Mouse (Mus musculus) mouse trophoblast stem cell (cell line): ENCODE results near the gene Olfr874.
"Not testable (repeated sequence)": the region's sequence is repeated elsewhere in the genome, so short reads cannot be mapped to it uniquely, and the experiment has no call there.

Experiments
- in situ Hi-C, 2 experiments: fragments of 300-500 bp; cut with MseI, MboI; formaldehyde crosslinking; loops; 2 replicates in 1 of 2; 3 replicates in 1 of 2; pipeline ENCODE4 v1.15.1; 2025

Olfr874 gene

GRCm38 (mm10) chr9:37744806-37745205 lies at the start of gene Olfr874:
Olfr874 (plus strand) TSS chr9:37745106.
- in situ Hi-C loops = no loop called here

DNA sequence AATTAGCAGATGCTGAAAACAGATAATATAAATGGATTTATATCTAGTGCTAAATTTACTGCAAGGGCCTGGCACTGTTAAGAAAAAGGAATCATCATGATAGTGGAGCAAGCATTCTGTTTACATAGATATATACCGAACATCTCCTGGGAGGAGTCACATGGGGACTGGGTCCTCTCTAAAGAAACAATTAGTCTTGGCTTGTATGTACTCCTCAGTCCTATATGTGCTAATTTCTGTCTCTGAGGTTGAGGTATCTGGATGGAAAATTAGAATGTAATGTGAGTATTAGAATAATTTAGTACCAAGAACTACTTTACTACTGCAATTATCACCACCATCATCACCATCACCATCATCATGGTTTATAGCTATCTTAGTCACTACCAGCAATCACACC lies 28.8 kb upstream of the Olfr874 start, which contains the start of gene Olfr160:
Olfr160 (minus strand) TSS at position 101 of the 400 bp plus-strand sequence.
- in situ Hi-C loops = no loop called here

DNA sequence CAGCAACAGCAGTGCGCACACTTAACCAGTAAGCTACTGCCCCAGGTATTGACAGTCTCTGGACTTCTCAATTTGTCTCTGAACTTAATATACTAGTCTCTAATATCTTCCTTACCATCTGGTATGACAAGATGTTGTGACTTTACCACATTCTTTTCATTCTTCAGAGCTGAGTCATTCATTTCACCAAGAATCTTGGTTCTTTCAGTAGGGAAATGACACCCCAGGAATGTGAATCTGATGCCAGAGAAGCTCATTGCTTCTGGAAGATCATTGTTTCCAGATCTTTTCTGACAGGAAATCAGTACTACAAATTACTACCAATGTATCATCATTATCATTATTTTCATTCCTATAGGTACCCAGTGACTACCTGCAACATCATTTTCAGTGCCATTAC lies 10.6 kb upstream of the Olfr874 start:
- in situ Hi-C loops = no loop called here

DNA sequence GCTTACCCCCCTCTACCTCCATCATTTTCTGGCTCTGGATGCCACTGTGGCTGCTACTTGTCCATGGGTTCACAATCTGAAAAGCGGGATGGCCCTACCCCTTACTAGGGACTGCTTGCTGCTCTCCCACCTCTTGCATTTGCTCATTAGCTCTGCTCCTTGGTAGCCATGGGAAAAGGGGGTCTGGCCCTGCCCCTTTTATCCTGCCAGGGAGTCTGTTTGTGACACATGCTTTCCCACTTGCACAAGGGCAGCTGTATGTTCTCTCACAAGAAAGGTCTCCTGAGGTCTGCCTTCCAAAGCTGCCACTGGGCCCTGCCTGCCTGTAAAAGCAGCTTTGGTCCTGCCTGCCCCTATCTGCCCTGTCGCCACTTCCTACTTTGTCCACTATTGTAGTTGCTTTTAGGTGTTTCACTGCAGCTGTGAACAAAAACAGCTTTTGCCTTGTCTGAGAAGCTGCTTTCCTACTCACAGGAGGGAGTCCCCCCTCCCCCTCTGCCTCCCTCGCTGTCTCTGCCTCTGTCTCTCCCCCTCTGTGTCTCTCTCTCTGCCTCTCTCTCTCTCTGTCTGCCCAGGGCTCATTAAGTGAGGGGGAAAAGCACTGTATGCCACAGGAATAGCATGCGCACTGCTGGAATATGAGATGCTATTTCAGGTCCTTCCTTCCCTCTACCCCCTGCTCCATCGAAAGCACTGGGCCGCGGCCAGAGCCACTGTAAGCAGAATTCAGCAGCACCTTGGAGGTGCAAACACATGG lies 5.6 kb downstream of the Olfr874 start:
- in situ Hi-C loops = no loop called here

- in situ Hi-C loops = no loop called here
Observed at GRCm38 (mm10) chr9:37751467-37751866, 6.6 kb downstream of the Olfr874 start.

DNA sequence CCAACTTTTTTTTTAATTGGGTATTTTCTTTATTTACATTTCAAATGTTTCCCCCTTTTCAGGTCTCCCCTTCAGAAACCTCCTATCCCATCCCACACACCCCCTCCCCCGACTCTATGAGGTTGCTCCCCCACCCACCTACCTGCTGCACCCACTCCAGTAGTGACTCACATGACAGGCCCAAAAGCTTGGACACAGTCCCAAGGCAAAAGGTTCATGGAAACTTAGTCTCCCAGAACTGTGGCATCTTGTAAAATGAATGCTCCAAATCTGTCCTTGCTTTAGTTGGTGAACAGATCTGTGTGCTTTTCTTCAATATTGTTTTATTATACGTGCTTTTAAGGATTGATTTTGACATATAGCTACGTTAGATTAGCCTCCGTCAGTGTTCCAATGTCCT lies 7.1 kb downstream of the Olfr874 start:
- in situ Hi-C loops = no loop called here

DNA sequence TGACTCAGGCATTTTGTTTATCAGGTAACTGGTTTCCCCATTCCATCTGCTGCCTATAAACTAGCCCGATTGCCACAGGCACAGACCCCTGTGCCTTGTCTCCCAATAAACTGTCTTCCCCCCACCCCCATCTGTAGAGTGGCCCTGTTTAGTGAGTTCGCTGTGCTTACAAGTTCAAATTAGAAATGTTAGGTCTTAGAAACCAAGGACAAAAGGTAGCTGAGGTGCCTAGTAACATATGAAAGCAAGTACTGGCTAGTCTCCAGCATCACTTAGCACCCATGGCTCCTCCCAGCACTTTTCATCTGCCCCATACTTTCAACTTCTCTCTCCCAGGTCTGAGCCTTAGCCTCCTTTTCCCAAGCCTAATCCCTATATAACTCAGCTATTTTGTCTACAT lies 16.8 kb downstream of the Olfr874 start:
- in situ Hi-C loops = no loop called here

DNA sequence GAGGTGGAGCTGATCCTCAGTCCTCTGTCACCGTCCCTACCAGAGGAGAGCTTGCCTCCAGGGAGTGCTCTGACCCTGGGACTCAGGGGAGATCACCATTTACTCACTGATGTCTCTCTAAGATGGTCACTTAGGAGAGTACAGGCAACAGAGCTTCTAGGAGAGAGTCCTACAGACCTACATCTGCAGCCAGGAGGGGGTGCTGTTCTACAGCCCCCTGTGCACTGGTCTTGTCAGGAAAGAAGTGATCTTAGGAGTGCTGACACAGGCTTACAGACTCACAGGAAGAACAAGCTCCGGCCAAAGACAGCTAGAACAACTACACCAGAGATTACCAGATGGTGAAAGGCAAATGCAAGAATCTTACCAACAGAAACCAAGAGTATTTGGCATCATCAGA lies 17.6 kb downstream of the Olfr874 start:
- in situ Hi-C loops = no loop called here

DNA sequence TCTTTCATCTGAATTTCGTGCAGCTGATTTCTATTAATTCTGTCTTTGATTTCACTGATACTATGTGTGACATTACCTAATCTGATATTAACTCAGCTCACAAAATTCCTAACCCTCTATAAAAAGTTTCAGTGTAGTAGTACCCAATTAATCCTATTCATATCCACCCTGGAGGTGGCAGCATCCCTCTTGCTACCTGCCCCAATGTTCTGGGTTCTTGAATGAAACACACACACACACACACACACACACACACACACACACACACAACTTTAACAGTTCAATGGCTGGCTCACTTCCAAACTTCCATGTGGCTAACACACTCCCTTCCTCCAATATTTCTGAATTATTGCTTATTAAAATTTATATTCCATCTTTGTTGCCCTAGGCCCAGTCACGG lies 25.8 kb downstream of the Olfr874 start:
- in situ Hi-C loops = no loop called here

- in situ Hi-C loops = no loop called here
Observed at GRCm38 (mm10) chr9:37771759-37772158, 26.9 kb downstream of the Olfr874 start, which contains the start of gene Olfr875. Olfr875 (plus strand) TSS chr9:37771857.

- in situ Hi-C loops = no loop called here
Observed at GRCm38 (mm10) chr9:37782766-37783260, 37.9 kb downstream of the Olfr874 start.

DNA sequence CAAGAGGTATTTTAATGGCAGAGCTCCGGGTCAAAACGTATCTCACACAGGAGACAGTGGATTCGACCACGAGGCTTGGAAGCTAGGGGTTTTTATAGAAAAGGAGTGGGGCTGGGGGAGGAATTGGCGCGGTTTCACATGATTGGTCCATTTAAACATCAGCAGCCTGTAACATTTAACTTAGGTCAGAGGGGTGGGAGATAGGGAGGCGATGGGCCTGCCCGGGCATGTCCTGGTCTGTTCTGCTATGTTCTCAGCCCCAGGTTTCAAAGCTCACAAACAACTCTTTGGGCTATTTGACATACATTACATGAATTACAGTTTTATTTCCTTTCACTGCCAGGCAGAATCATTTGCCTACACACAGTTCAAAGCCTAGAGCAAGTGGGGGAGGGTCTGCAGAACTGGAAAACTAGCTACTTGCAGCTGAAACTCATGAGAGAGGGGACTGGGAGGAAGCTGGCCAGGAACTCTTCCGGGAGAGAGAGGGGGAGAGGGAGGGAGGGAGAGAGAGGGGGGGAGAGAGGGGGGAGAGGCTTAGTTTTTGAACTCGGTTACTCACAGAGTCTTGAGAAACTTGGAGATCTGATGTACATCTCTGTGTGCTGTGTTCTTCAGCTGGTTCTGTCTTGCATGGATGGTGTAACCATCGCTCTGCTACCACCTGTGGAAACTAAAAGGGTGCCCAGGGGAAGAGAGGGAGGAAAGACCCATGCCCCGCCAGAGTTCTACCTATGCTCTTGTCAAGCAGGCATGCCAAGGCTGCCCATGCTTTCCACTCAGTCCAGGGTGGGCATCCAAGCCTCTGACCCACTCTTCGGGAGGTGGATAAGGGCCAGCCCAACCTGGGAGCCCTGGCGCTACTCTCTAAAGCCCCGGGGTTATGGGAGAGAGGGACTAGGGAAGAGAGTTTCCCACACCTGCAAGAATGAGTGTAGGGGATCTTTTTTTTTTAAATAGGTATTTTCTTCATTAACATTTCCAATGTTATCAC lies 38.8 kb downstream of the Olfr874 start:
- in situ Hi-C loops = not testable (repeated sequence)

GRCm38 (mm10) chr9:37786411-37786810 lies 41.5 kb downstream of the Olfr874 start:
- in situ Hi-C loops = no loop called here
